Mouse (Mus musculus) liver, embryonic 15.5 days (tissue): ENCODE results near the gene Maats1. TPM values are rescaled to one million over a fixed set of nuclear protein-coding genes. Genes with fewer than 3 reads are reported as not detected.

Experiments
- ATAC-seq: fragments of 200-750 bp; cut with Nextera tagmentation; 2 replicates; pipeline ENCODE4 v1.8.0; 2017; ENCODE audit warnings: moderate number of reproducible peaks, mild to moderate bottlenecking, moderate library complexity; ENCODE audit not compliant: insufficient read depth
- H3K27ac ChIP-seq: fragments of 300-500 bp; sonication (generic); replicated peaks from 2 replicates; pipeline ENCODE4 v1.5.1; 2015; ENCODE audit warnings: mild to moderate bottlenecking, inconsistent platforms
- H3K27me3 ChIP-seq: fragments of 300-500 bp; sonication (generic); 2 replicates; pipeline ENCODE4 v1.6.1; 2015; ENCODE audit warnings: mild to moderate bottlenecking, inconsistent platforms
- H3K36me3 ChIP-seq: fragments of 300-500 bp; sonication (generic); replicated peaks from 2 replicates; pipeline ENCODE4 v1.6.1; 2015; ENCODE audit warnings: moderate library complexity, mild to moderate bottlenecking, inconsistent platforms
- H3K4me1 ChIP-seq: fragments of 300-500 bp; sonication (generic); replicated peaks from 2 replicates; pipeline ENCODE4 v1.6.1; 2015; ENCODE audit warnings: inconsistent platforms
- H3K4me2 ChIP-seq: fragments of 300-500 bp; sonication (generic); 2 replicates; pipeline ENCODE4 v1.6.1; 2015; ENCODE audit warnings: moderate library complexity, mild to moderate bottlenecking, inconsistent platforms
- H3K4me3 ChIP-seq: fragments of 300-500 bp; sonication (generic); replicated peaks from 2 replicates; pipeline ENCODE4 v1.5.1; 2015; ENCODE audit warnings: mild to moderate bottlenecking, inconsistent platforms
- H3K9ac ChIP-seq: fragments of 300-500 bp; sonication (generic); 2 replicates; pipeline ENCODE4 v1.6.1; 2015; ENCODE audit warnings: moderate library complexity, mild to moderate bottlenecking, inconsistent platforms
- H3K9me3 ChIP-seq: fragments of 300-500 bp; sonication (generic); replicated peaks from 2 replicates; pipeline ENCODE4 v1.6.1; 2016; ENCODE audit warnings: inconsistent platforms
- WGBS: fragments of 180-500 bp; shearing (Covaris S2); methylation state at CpG from one replicate; pipeline ENCODE4 v1.1.7; 2015; ENCODE audit warnings: mixed read lengths; ENCODE audit not compliant: insufficient replicate concordance; 5-methylcytosine and 5-hydroxymethylcytosine counted together
- polyA plus RNA-seq: library from polyadenylated mRNA; unstranded; fragments of >200 nt; fragmentation: Nextera tagmentation; extraction: Ambion mirVana; gene quantifications from 2 replicates; pipeline ENCODE4 v1.2.1, GENCODE M21; 2015

The Maats1 gene
- polyA plus RNA-seq, 1 experiment from 2014 or later, result 0.03 TPM

- Histone ChIP-seq H3K27ac (no peak overlapping the region), H3K36me3 (no peaks in the 10 kb centered on the region), H3K9ac (no peak overlapping the region), H3K4me1 (no peaks in the 10 kb centered on the region), H3K4me3 (no peak overlapping the region), H3K9me3 (no peaks in the 10 kb centered on the region), H3K4me2 (no peak overlapping the region), H3K27me3 (no peaks in the 10 kb centered on the region)
- no peak for ATAC-seq
- 64% methylated on average over 5 of the region's 5 CpGs for WGBS
Observed at GRCm38 (mm10) chr16:38272483-38272882, 69.5 kb downstream of the Maats1 start.

GRCm38 (mm10) chr16:38271601-38272000, 70.3 kb downstream of the Maats1 start:
- Histone ChIP-seq H3K27ac (no peak overlapping the region), H3K4me2 (no peak overlapping the region), H3K36me3 (no peaks in the 10 kb centered on the region), H3K4me3 (no peak overlapping the region), H3K9me3 (no peaks in the 10 kb centered on the region), H3K27me3 (no peaks in the 10 kb centered on the region), H3K4me1 (no peaks in the 10 kb centered on the region), H3K9ac (no peak overlapping the region)
- no peak for ATAC-seq
- 39% methylated on average over 3 of the region's 3 CpGs for WGBS

- Histone ChIP-seq H3K36me3 (no peaks in the 10 kb centered on the region), H3K4me2 (no peak overlapping the region), H3K27ac (no peak overlapping the region), H3K9me3 (no peaks in the 10 kb centered on the region), H3K4me1 (no peaks in the 10 kb centered on the region), H3K4me3 (no peak overlapping the region), H3K27me3 (no peaks in the 10 kb centered on the region), H3K9ac (no peak overlapping the region)
- no peak for ATAC-seq
- WGBS, result 74% methylated on average over 9 of the region's 9 CpGs
Observed at GRCm38 (mm10) chr16:38255927-38256326, 86.0 kb downstream of the Maats1 start.

- Histone ChIP-seq H3K9me3 (no peaks in the 10 kb centered on the region), H3K4me2 (no peak overlapping the region), H3K9ac (no peak overlapping the region), H3K27me3 (no peaks in the 10 kb centered on the region), H3K4me3 (no peak overlapping the region), H3K36me3 (no peaks in the 10 kb centered on the region), H3K27ac (no peak overlapping the region), H3K4me1 (no peaks in the 10 kb centered on the region)
- 48% methylated on average over 4 of the region's 4 CpGs for whole genome bisulfite sequencing
- ATAC-seq, result no peak
Observed at GRCm38 (mm10) chr16:38255107-38255506, 86.8 kb downstream of the Maats1 start.

GRCm38 (mm10) chr16:38254001-38254400, 87.9 kb downstream of the Maats1 start:
- Histone ChIP-seq H3K27me3 (no peaks in the 10 kb centered on the region), H3K9me3 (no peaks in the 10 kb centered on the region), H3K36me3 (no peaks in the 10 kb centered on the region), H3K4me3 (no peak overlapping the region), H3K4me2 (no peak overlapping the region), H3K9ac (no peak overlapping the region), H3K4me1 (no peaks in the 10 kb centered on the region), H3K27ac (no peak overlapping the region)
- ATAC-seq, result no peak
- 78% methylated on average over 14 of the region's 14 CpGs for WGBS

- no peak for ATAC-seq
Observed at GRCm38 (mm10) chr16:38250467-38250866, 91.5 kb downstream of the Maats1 start.

GRCm38 (mm10) chr16:38248331-38248961, 93.5 kb downstream of the Maats1 start:
- H3K9me3 ChIP-seq, result no peaks in the 10 kb centered on the region

More at GRCm38 (mm10) chr16:38250467-38250866, 91.5 kb downstream of the Maats1 start:
- 77% methylated on average over 6 of the region's 6 CpGs for WGBS
- no peak overlapping the region for H3K27ac ChIP-seq
- H3K27me3 ChIP-seq, result no peaks in the 10 kb centered on the region
- H3K9me3 ChIP-seq, result no peaks in the 10 kb centered on the region
- H3K4me1 ChIP-seq, result no peaks in the 10 kb centered on the region
- H3K4me2 ChIP-seq, result no peak overlapping the region
- H3K9ac ChIP-seq, result no peak overlapping the region
- H3K36me3 ChIP-seq, result no peaks in the 10 kb centered on the region
- H3K4me3 ChIP-seq, result no peak overlapping the region

More at GRCm38 (mm10) chr16:38248331-38248961, 93.5 kb downstream of the Maats1 start:
- Histone ChIP-seq H3K27me3 (no peaks in the 10 kb centered on the region), H3K27ac (no peak overlapping the region), H3K4me2 (no peak overlapping the region), H3K4me3 (no peak overlapping the region), H3K9ac (no peak overlapping the region), H3K36me3 (no peaks in the 10 kb centered on the region; the same call in 1 of the 2 replicates), H3K4me1 (no peaks in the 10 kb centered on the region)
- ATAC-seq, result no peak
- 27% methylated on average over 13 of the region's 13 CpGs for WGBS

Other genes with a start within 250 kb of the Maats1 start
- 4.8 and 5.3 TPM in 2 replicates for gene Nr1i2, start 47.3 kb downstream of the Maats1 start, polyA plus RNA-seq
- gene Cox17, start 4.8 kb upstream of the Maats1 start, polyA plus RNA-seq, result 202 and 255 TPM in 2 replicates
- gene Gm21987, start 4.9 kb upstream of the Maats1 start, polyA plus RNA-seq, result not detected in 2 replicates
- 22.8 and 23.6 TPM in 2 replicates for gene Popdc2, start 20.1 kb upstream of the Maats1 start, polyA plus RNA-seq
- gene Pla1a, start 91.0 kb upstream of the Maats1 start, polyA plus RNA-seq, result 27.2 and 30.5 TPM in 2 replicates
- 29.4 and 32.4 TPM in 2 replicates for gene Adprh, start 110.6 kb upstream of the Maats1 start, polyA plus RNA-seq
- gene Cd80, start 113.4 kb upstream of the Maats1 start, polyA plus RNA-seq, result 0.21 and 0.28 TPM in 2 replicates
- gene Timmdc1, start 180.5 kb upstream of the Maats1 start, polyA plus RNA-seq, result 10.2 and 12.4 TPM in 2 replicates
- 7.1 and 7.6 TPM in 2 replicates for gene Poglut1, start 208.1 kb upstream of the Maats1 start, polyA plus RNA-seq
- 31.4 and 38.1 TPM in 2 replicates for gene Tmem39a, start 216.6 kb upstream of the Maats1 start, polyA plus RNA-seq